Mouse (Mus musculus) T-helper 17 cell (primary cell): ENCODE results near the gene Map3k1.

Source experiments
- in situ Hi-C, 2 experiments: fragments of 300-600 bp; cut with MboI, MseI; formaldehyde crosslinking; loops; 1 replicate in 1 of 2; 2 replicates in 1 of 2; pipeline ENCODE4 v1.15.1; 2025; ENCODE audit warnings: high pct_unique_total_duplicates in 2 of 2

Map3k1 gene

GRCm38 (mm10) chr13:111815017-111815416 lies 6.2 kb upstream of the Map3k1 start:
- in situ Hi-C loops, result loop anchor here in 1 of 2 experiments (5.0 kb wide), 1 partner anchor 42 kb away; no protein-coding TSS in a partner anchor

DNA sequence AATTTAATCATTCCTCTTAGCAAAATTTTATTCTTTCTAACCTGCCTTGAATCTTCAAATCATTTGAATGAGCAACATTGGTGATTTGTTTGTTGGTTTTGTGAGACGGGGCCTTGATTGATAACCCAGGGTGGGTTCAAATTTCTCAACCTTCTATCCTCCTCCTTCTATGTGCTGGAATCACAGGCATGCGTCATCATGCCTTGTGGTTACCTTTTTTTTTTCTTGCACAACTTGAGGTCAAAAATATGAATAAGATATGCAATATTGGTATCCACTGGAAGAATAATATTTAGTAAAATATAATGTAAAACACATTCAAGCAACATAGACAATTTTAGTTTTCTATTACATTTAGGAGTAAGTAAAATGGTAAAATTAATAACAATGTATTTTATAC lies 3.9 kb upstream of the Map3k1 start:
- in situ Hi-C loops, result no loop called here

GRCm38 (mm10) chr13:111810998-111811628 lies 2.3 kb upstream of the Map3k1 start:
- in situ Hi-C loops, result no loop called here

DNA sequence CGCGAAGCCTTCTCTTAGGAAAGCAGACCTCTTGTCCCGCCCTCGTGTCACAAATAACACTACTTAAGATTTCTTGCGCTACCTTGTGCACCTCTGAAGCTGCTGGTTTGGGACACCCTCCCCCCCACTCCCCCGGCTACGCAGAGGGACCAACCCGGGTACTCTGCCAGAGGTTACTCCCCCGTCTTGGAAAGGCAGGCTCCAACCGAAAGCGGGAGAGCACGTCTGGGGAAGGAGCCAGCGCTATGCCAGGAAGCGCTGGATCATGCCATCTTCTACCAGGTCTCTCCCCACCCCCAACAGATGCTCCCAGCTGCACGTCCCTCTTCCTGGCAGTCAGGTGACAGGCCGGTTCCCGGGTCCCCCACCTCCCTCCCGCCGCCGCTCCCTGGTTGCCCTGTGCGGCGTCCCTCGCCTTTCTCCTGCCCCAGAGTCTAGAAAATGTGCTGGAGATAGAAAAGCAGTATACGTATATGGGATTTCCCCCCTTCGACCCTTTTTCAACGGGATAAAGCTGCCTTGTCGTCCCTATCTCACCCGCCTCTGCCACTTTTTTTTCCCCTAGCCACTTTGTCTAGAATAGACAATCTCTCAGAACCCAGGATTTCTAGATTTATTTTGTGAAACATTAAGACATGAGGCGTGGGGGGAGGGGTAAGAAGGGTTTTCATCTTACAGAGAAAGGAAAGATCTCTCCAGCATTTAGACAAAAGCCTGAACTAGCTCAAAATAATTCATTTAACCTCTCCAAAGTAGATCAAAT lies 854 bp upstream of the Map3k1 start:
- in situ Hi-C loops, result no loop called here

- in situ Hi-C loops, result no loop called here
These were observed 481 bp downstream of the Map3k1 start for GRCm38 (mm10) chr13:111808387-111808636.

DNA sequence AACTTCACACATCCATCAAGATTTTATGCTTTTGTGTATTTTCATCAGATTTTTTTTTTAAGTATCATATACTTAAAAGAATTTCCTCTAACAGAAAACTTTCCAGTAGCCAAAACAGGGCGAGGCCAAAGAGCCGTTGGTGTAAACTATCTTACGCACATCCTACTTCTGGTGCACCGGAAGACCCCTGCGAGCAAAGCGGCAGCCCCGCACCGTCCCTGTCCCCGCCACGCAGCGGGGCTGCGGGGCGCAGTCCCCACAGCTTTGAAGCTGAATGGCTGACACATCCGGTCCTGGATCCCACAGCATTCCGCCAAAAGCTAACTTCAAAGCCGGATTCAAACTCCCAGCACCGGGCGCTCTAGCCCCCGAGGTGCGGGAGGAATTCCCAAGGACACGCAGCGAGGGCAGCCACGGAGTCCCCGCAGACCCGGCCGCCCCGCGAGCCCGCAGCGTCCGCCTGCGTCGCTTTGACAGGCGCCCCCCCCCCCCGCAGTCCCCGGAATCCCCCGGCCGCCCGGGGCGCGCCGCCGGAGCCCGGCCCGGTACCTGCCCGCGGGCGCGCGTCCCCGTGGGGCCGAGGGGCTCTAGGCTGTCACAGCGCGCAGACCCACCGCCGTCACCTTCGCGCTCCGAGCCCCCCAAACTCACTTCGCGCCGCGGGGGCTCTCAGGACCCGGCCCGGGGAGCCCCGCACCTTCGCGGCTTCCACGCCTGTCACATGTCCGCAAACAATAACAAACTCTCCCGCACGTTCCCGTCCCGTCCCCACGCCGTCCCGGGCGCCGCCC lies 1.0 kb downstream of the Map3k1 start:
- in situ Hi-C loops, result no loop called here

- in situ Hi-C loops, result no loop called here
These were observed 1.6 kb downstream of the Map3k1 start for GRCm38 (mm10) chr13:111807105-111807595.

- in situ Hi-C loops, result no loop called here
These were observed 2.8 kb downstream of the Map3k1 start for GRCm38 (mm10) chr13:111805738-111806722.

GRCm38 (mm10) chr13:111804951-111805673 lies 3.7 kb downstream of the Map3k1 start:
- in situ Hi-C loops, result no loop called here

DNA sequence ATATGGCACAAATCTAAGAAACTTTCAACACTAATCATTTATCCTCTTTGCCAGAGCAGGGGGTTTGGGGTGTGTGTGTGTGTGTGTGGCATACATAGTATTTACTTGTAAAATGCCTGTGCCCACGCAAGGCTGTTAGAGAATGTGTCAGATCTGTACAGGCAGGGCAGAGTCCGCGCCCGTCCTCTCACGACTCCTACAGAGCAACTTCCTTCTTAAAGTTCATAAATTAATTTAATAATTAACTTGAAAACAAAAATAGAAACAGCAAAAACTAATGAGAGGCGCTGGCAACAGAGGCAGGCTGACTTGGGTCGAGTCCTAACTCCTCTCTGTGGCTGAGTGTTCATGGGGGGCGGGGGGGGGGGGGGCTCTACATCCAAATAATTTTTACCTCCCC lies 4.6 kb downstream of the Map3k1 start:
- in situ Hi-C loops, result no loop called here

DNA sequence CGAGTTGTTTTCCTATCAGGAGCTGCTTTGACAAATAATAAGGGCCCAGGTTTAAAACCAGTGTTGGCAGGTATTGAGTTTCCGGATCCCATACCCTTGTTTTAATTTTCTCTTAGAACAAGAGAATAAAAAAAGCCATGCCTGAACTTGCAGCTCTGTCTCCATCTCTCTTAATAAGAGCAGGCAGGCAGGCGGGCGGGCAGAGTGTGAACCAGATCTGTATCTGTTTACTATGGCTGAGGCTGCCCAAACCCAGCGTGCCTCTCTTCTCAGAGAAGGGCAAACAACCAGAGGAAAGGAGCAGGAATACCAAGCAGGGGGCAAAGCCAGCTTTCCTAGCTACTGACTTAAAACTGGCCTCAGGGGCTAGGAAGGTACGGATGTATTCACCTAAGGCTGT lies 5.3 kb downstream of the Map3k1 start:
- in situ Hi-C loops, result no loop called here

GRCm38 (mm10) chr13:111802900-111803299 lies 5.9 kb downstream of the Map3k1 start:
- in situ Hi-C loops, result no loop called here

DNA sequence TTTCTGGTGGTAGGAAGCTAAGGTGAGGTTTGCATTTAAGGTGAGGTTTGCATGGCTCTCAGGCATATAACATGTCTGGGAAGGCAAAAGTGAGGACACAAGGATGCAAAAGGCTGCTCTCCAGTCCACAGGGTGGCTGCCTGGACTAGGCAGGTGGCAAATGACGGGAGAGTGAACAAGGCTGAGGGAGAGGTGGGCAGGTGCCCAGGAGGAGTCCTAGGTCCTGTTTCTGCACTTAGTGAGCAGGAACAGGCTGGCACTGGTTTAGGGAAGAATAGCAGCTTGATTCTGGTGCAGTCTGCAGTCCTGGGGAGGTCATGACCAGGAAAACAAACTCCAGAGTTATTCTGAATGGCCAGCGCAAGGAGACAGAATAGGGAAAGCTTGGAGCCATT lies 6.5 kb downstream of the Map3k1 start:
- in situ Hi-C loops, result no loop called here

- in situ Hi-C loops, result no loop called here
These were observed 7.0 kb downstream of the Map3k1 start for GRCm38 (mm10) chr13:111801662-111802270.

- in situ Hi-C loops, result no loop called here
These were observed 7.9 kb downstream of the Map3k1 start for GRCm38 (mm10) chr13:111800866-111801265.

DNA sequence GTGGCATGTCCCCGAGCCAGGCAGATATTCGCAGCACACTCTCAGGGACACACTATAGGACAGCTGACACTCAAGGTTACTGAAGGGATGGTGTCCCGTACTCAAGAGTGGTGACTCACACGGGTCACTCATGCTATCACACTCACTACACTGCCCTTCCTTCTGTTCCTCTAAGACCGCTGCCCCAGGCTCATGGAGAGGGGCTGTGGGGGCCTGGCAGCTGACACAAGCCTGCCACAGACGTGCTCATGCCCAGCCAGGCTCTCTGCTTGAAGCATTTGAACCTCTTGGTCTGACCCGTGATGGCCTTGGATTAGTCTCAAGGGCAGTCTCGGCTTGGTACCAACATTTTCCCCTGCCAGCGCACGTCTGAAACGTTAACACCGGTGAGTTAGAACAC lies 10.7 kb downstream of the Map3k1 start:
- in situ Hi-C loops, result loop anchor here (5.0 to 10.0 kb wide), 2 partner anchors 69 to 1963 kb away; no protein-coding TSS in a partner anchor

DNA sequence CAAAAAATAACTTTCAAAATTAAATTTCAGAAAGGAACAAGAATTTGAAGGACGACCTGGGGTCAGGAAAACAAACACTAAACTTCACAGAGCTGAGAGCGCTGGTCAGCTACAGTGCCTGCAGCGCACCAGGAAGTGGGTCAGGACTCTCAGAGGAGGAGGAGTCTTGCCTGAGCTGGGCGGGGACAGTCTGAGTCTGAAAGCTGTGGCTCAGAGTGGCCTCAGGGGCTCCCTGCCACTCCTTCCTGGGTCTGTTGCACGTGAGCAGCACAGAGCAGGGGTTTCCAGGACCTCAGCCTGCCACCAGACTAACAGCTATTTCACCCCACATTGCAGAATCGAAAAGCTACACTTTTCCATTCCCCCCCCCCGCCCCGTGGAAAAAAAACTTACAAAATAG lies 11.8 kb downstream of the Map3k1 start:
- in situ Hi-C loops, result loop anchor here (5.0 to 10.0 kb wide), 2 partner anchors 70 to 1962 kb away; no protein-coding TSS in a partner anchor

- in situ Hi-C loops, result loop anchor here (5.0 to 10.0 kb wide), 2 partner anchors 71 to 1962 kb away; no protein-coding TSS in a partner anchor
These were observed 12.4 kb downstream of the Map3k1 start for GRCm38 (mm10) chr13:111796191-111796920.

GRCm38 (mm10) chr13:111792975-111793287 lies 15.9 kb downstream of the Map3k1 start:
- in situ Hi-C loops, result loop anchor here in 1 of 2 experiments (10.0 kb wide), 1 partner anchor 1958 kb away; no protein-coding TSS in a partner anchor
